Mouse (Mus musculus) intestine, embryonic 16.5 days (tissue): ENCODE data around the gene Epb42. TPM values are rescaled to one million over a fixed set of nuclear protein-coding genes. Genes with fewer than 3 reads are reported as not detected.
A peak's percentile ranks its signal among the peaks of the same experiment; 100 is the strongest.

Experiments used
- ATAC-seq: fragments of 200-750 bp; cut with Nextera tagmentation; 2 replicates; pipeline ENCODE4 v1.8.0; 2017; ENCODE audit warnings: moderate TSS enrichment, moderate library complexity
- H3K27ac ChIP-seq: fragments of 300-500 bp; sonication (generic); 2 replicates; pipeline ENCODE4 v1.5.1; 2014; ENCODE audit warnings: mild to moderate bottlenecking, low read length
- H3K27me3 ChIP-seq: fragments of 300-500 bp; sonication (generic); replicated peaks from 2 replicates; pipeline ENCODE4 v1.6.1; 2014; ENCODE audit warnings: low read length, control low read depth, mixed read lengths; ENCODE audit not compliant: control insufficient read depth, insufficient read depth
- H3K36me3 ChIP-seq: fragments of 300-500 bp; sonication (generic); 2 replicates; pipeline ENCODE4 v1.6.1; 2014; ENCODE audit warnings: low read length, control low read depth; ENCODE audit not compliant: control insufficient read depth, insufficient read depth
- H3K4me1 ChIP-seq: fragments of 300-500 bp; sonication (generic); 2 replicates; pipeline ENCODE4 v1.6.1; 2014; ENCODE audit warnings: low read length, control low read depth, mixed read lengths; ENCODE audit not compliant: control insufficient read depth, insufficient read depth
- H3K4me2 ChIP-seq: fragments of 300-500 bp; sonication (generic); 2 replicates; pipeline ENCODE4 v1.6.1; 2014; ENCODE audit warnings: low read depth, low read length, control low read depth
- H3K4me3 ChIP-seq: fragments of 300-500 bp; sonication (generic); 2 replicates; pipeline ENCODE4 v1.5.1; 2014; ENCODE audit warnings: mild to moderate bottlenecking, low read length
- H3K9ac ChIP-seq: fragments of 300-500 bp; sonication (generic); 2 replicates; pipeline ENCODE4 v1.6.1; 2014; ENCODE audit warnings: low read depth, low read length
- H3K9me3 ChIP-seq: fragments of 300-500 bp; sonication (generic); 2 replicates; pipeline ENCODE4 v1.6.1; 2016; ENCODE audit warnings: low read length, control low read depth; ENCODE audit not compliant: control insufficient read depth
- WGBS: fragments of 180-500 bp; shearing (Covaris S2); extraction: QIAGEN DNeasy Blood & Tissue Kit; methylation state at CpG from one replicate; pipeline ENCODE4 v1.1.7; 2014; 5-methylcytosine and 5-hydroxymethylcytosine counted together
- polyA plus RNA-seq: library from polyadenylated mRNA; unstranded; fragments of >200 nt; fragmentation: Nextera tagmentation; extraction: Ambion mirVana; gene quantifications from 2 replicates; pipeline ENCODE4 v1.2.1, GENCODE M21; 2015

The Epb42 gene
- 1.5 and 3.4 TPM in 2 replicates for polyA plus RNA-seq

GRCm38 (mm10) chr2:121036733-121037341 lies at the start of gene Epb42:
Epb42 (minus strand) TSS chr2:121037072.
- no peak within 1 kb of the TSS for H3K4me2 ChIP-seq
- H3K4me3 ChIP-seq: no peak within 1 kb of the TSS
- WGBS: 51% methylated on average over 5 of the region's 5 CpGs
- no peak within 1 kb of the TSS for H3K27ac ChIP-seq
- H3K27me3 ChIP-seq: no peaks in the 10 kb centered on the region
- H3K9me3 ChIP-seq: no peaks in the 10 kb centered on the region
- no peaks in the 10 kb centered on the region for H3K36me3 ChIP-seq
- H3K4me1 ChIP-seq: no peaks in the 10 kb centered on the region
- peak; percentile 89 for ATAC-seq
- H3K9ac ChIP-seq: no peak within 1 kb of the TSS

- H3K9ac ChIP-seq: no peak within 1 kb of the TSS
- no peaks in the 10 kb centered on the region for H3K36me3 ChIP-seq
- H3K4me1 ChIP-seq: no peaks in the 10 kb centered on the region
- 47% methylated on average over 6 of the region's 6 CpGs for WGBS
- no peak for ATAC-seq
- H3K4me2 ChIP-seq: no peak within 1 kb of the TSS
- no peaks in the 10 kb centered on the region for H3K9me3 ChIP-seq
- H3K4me3 ChIP-seq: no peak within 1 kb of the TSS
- H3K27ac ChIP-seq: no peak within 1 kb of the TSS
- no peaks in the 10 kb centered on the region for H3K27me3 ChIP-seq
Observed at GRCm38 (mm10) chr2:121085480-121086185, 48.8 kb upstream of the Epb42 start, which contains the start of gene Tgm5. Tgm5 (minus strand) TSS chr2:121085841.

GRCm38 (mm10) chr2:121082626-121083025 lies 45.8 kb upstream of the Epb42 start:
- 87% methylated on average over 1 of the region's 1 CpGs for WGBS
- Histone ChIP-seq H3K27ac (no peak overlapping the region), H3K4me3 (no peak overlapping the region), H3K36me3 (no peaks in the 10 kb centered on the region), H3K4me1 (no peaks in the 10 kb centered on the region), H3K9ac (no peak overlapping the region), H3K27me3 (no peaks in the 10 kb centered on the region), H3K4me2 (no peak overlapping the region), H3K9me3 (no peaks in the 10 kb centered on the region)
- no peak for ATAC-seq

- Histone ChIP-seq H3K27me3 (no peaks in the 10 kb centered on the region), H3K27ac (no peak overlapping the region), H3K36me3 (no peaks in the 10 kb centered on the region), H3K9ac (no peak overlapping the region), H3K4me3 (no peak overlapping the region), H3K9me3 (no peaks in the 10 kb centered on the region), H3K4me2 (no peak overlapping the region), H3K4me1 (no peaks in the 10 kb centered on the region)
- ATAC-seq: no peak
- WGBS: 82% methylated on average over 7 of the region's 7 CpGs
Observed at GRCm38 (mm10) chr2:121074747-121075146, 37.9 kb upstream of the Epb42 start.

- no peaks in the 10 kb centered on the region for H3K9me3 ChIP-seq
- 74% methylated on average over 6 of the region's 6 CpGs for WGBS
- H3K4me1 ChIP-seq: no peaks in the 10 kb centered on the region
- no peaks in the 10 kb centered on the region for H3K27me3 ChIP-seq
- no peak overlapping the region for H3K4me3 ChIP-seq
- no peak overlapping the region for H3K9ac ChIP-seq
- H3K36me3 ChIP-seq: no peaks in the 10 kb centered on the region
- no peak for ATAC-seq
- no peak overlapping the region for H3K4me2 ChIP-seq
- no peak overlapping the region for H3K27ac ChIP-seq
Observed at GRCm38 (mm10) chr2:121071871-121072270, 35.0 kb upstream of the Epb42 start.

GRCm38 (mm10) chr2:121069506-121069905 lies 32.6 kb upstream of the Epb42 start:
- Histone ChIP-seq H3K9me3 (no peaks in the 10 kb centered on the region), H3K4me1 (no peaks in the 10 kb centered on the region), H3K27ac (no peak overlapping the region), H3K4me3 (no peak overlapping the region), H3K27me3 (no peaks in the 10 kb centered on the region), H3K4me2 (no peak overlapping the region), H3K9ac (no peak overlapping the region), H3K36me3 (no peaks in the 10 kb centered on the region)
- WGBS: 70% methylated on average over 6 of the region's 6 CpGs
- ATAC-seq: no peak

GRCm38 (mm10) chr2:121067116-121067515 lies 30.2 kb upstream of the Epb42 start:
- Histone ChIP-seq H3K4me1 (no peaks in the 10 kb centered on the region), H3K4me2 (no peak overlapping the region), H3K9ac (no peak overlapping the region), H3K9me3 (no peaks in the 10 kb centered on the region), H3K27ac (no peak overlapping the region), H3K4me3 (no peak overlapping the region), H3K36me3 (no peaks in the 10 kb centered on the region), H3K27me3 (no peaks in the 10 kb centered on the region)
- no peak for ATAC-seq
- WGBS: 59% methylated on average over 4 of the region's 4 CpGs

- ATAC-seq: no peak
- no peak overlapping the region for H3K4me3 ChIP-seq
- H3K36me3 ChIP-seq: no peaks in the 10 kb centered on the region
- H3K27me3 ChIP-seq: no peaks in the 10 kb centered on the region
- WGBS: 44% methylated on average over 2 of the region's 2 CpGs
- no peak overlapping the region for H3K4me2 ChIP-seq
- H3K27ac ChIP-seq: no peak overlapping the region
- no peaks in the 10 kb centered on the region for H3K9me3 ChIP-seq
- H3K4me1 ChIP-seq: no peaks in the 10 kb centered on the region
- H3K9ac ChIP-seq: no peak overlapping the region
Observed at GRCm38 (mm10) chr2:121061315-121061714, 24.4 kb upstream of the Epb42 start.

- Histone ChIP-seq H3K4me3 (no peak overlapping the region), H3K9ac (no peak overlapping the region), H3K27ac (no peak overlapping the region), H3K4me2 (no peak overlapping the region), H3K9me3 (no peaks in the 10 kb centered on the region), H3K27me3 (no peaks in the 10 kb centered on the region), H3K4me1 (no peaks in the 10 kb centered on the region), H3K36me3 (no peaks in the 10 kb centered on the region)
- no peak for ATAC-seq
- WGBS: 59% methylated on average over 6 of the region's 6 CpGs
Observed at GRCm38 (mm10) chr2:121057997-121058396, 21.1 kb upstream of the Epb42 start.
